Mouse (Mus musculus) spleen, adult 18-20 months (tissue): ENCODE data around the gene Gadl1.

Experiments used
- DNase-seq, 2 experiments: peaks; one replicate each; pipeline ENCODE4 v3.0.0; 2022; ENCODE audit warnings: mixed read lengths in 2 of 2

The Gadl1 gene

DNA sequence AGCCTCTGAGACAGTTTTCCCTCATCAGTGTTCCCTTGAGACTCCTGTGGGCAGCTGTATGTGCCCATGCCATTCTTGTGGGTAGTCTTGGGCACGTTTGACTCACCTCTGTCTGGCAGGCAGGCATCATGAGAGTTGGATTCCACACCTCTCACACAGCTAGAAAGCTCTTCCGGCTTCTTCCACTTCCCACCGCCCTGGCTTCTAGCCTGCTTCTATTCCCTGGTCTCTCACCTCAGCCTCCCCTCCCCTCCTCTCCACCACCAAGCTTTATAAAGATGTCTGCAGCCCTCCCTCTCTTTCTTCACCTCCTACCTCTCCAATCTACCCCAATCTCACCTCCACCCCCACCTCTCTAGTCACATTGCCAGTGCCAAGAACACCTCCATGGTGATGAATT, 30.2 kb downstream of the Gadl1 start:
- no peak for DNase-seq

DNA sequence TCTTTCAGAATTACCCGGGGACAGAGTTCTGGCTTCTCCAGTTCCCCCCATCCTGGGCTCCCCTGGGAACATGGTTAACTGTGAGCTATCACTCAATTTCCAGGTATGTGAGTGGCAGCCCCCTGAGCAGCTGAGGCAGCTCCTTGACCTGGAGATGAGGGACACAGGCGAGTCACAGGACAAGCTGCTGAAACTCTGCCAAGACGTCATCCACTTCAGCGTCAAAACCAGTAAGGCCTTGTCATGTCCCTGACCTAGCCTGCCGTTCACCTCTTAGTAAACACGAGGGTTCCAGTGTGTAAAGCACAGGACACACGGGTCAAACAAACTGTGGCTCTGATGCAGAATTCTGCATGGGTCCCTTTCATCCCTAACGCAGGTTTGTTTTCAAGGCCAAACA, 31.9 kb downstream of the Gadl1 start:
- DNase-seq = no peak

DNA sequence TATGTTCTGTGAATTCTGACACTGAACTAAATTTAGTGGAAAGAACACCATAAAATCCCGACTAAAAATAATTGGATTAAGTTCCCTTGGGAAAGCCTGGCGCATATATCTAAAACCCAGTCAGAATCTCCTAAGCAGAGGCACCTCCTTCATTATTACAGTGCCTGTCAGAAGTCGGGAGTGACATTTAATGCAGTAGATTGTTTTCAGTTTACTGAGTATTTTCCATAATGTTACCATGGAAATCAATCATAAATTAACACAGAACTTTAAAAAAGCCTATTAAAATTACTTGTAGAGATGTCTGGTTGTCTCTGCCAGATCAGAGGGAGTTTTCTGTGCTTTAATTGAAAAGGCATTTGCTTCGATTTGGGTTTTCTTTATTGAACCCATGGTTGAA, 33.2 kb downstream of the Gadl1 start:
- DNase-seq = no peak

DNA sequence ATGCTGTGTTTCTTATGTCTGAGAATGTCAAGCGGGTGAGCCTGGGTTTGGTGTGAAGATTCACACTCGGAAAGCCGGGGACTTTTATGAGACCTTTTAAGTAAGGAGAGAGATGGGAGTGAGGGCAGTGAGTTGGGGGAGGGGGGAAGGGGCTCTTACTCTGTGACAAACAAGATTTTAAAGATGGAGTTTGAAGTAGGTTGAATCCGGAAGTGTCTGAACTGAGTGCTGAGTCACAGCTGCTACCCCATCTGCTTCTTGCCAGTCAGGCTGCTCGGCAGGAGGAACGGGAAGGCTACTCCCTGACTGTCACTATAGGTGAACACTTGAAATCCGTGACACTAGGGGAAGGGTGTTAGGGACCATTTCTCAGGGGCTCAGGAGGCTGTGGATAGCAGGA, 33.7 kb downstream of the Gadl1 start:
- DNase-seq = no peak

DNA sequence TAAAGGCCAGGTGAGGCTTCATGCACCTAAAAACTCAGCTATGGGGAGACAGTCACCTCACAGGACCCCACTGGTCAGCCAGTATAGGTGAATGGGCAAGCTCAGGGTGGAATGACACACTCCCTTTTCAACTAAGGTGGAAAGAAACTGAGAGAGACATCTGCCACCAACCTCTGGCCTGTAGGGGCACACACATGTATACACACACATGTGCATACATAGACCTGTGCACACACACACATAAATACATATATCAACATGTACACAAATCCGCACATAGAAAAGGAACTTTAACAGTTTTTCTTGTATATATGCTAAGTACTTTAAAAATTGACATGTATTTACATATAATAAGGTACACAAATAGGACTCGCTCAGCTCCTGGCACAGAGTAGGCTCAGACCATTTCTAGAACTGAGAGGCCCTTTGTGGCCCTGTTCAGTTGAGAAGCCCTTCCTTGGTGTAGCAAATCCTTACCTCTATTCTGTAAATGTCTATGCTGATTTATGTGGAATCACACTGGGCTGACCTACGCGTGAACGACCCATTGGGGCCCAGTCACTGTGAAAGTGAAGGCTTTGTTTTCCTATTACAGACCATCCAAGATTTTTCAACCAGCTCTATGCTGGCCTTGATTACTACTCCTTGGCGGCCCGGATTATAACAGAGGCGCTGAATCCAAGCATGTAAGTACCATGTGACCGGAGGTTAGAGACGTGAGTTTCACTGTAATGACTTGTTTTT, 34.5 kb downstream of the Gadl1 start:
- no peak for DNase-seq

DNA sequence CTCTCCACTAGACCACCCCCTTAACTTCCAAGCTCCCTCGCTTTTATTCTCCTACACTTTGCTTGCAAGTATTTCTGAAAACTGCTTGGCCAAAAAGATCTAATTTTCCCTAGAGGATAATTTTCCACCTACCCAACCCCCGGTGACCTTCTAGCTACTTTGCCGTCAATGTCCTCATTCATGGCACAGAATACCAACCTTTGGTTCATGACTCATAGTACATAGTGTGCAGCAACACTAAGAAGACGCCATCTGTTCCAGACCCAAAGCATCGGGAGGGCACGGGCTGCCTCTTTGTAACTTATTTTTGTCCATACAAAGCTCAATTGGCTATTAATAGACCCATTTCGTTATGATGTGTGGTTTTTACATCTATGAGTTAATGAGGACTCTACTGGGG, 55.8 kb downstream of the Gadl1 start:
- no peak for DNase-seq

DNA sequence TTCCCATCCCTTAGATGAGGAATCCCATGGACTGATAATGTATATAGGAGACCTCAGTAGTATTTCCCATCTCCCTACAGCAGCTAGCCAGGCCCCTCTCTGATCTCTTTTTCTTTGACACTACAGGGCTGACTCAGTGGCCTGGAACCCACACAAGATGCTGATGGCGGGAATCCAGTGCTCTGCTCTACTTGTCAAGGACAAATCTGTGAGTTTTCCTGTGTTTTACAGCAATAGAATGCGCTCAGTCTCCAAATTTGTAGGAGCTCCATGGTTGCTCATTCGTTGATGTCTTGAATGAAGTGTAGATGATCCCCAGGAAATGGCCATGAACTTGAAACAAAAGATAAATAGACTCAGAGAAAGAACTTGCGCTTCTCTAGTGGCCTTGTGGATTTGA, 56.9 kb downstream of the Gadl1 start:
- DNase-seq = no peak

DNA sequence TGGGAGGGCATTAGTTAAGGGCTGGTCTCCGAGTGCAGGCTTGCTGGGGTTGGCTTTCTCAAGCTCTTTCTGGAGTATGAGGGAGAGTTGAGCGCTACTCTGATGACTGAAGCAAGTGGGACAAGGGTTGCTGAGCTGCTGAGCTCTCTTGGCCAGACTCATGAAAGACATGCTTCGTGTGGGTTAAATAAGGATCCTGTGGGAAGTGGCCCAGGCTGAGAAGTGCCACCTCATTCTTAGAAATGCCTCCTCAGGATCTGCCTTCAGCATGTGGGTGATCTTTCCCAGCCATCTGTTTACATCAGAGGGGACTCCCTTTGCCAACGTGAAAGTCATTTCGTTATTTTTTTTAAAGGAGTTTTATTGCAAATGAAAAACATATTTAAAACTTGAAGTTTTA, 57.5 kb downstream of the Gadl1 start:
- no peak for DNase-seq

DNA sequence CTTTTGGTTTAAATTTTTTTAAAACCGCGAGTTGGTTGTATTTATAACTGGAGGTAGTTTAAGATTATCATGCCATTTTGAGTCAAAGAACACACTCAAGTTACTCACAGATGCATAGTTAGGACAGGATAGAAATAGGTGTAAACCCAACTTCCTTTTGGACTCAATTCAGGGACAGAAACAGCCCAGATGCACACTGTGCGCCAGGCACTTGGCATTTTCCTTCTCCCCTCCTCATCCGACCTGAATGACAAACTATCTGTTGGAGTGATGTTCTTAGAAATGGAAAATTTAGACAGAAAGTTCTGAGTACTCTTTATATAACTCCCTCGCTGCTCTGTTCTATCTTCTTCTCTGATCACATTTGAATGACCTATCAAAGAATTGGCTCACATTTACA, 58.4 kb downstream of the Gadl1 start:
- no peak for DNase-seq

DNA sequence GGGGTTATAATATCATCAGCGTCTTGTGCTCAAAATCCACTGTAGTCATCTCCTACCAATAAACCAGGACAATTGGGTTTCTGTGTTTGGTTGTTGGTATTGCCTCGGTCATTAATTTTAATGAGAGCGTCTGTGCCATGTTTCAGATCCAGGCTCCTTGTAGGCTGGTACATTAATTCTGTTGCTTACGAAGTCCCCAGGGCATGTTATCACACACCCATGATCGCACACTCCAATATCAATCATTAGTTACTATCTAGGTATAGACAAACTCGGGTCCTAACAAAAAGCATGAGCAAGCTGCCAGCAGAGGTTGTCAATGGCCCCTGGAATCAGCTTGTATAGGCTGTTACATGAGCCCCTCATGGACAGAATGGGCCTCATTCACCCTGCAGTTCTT, 67.6 kb downstream of the Gadl1 start:
- no peak for DNase-seq

DNA sequence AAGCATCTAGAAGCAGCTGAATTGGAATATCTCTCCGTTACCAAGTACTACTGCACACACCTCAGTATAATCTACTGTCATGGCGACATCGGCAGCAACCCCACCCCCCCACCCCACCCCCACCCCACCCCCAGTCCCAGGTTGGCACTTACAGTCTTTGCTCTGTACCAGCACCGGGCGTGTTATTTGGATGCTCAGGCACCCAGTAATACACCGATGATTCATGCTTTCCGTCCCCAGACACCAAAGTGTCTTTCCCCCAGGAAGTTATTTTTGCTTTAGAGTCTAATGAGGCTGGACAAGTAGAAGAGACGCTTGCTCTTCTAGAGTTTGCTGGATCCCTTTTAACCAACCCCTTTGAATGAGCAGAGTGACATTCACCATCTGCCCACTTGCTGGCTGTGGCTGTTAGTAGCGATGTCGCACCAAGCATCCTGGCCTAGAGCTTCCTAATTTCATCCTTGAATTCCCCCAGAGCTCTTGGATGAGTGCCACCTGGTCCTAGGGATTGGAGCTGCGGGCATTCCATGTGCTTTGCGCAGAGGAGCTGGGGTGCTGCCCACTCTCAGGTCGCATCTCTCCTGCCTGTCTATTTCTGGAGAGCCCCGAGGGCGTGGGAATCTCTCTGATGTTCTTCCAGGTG, 68.5 kb downstream of the Gadl1 start:
- no peak for DNase-seq

DNA sequence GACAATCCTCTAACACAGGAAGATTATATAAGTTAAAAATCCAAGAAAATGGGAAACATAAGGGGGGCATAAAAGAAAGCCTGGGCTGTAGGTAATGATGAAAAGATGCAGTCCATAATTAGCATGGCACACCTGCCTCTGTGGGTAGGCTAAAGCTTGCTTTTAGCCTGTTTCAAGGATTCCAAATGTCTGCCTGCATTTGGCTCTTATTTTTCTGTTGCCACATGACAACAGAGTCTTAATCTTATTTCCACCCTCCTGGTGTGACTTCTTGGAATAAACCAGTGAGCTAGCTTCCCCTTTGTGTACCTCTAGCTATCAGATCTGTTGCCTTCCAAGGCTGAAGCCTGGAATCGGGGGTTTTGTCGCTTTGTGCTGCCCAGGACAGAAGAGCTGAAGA, 69.2 kb downstream of the Gadl1 start:
- no peak for DNase-seq

DNA sequence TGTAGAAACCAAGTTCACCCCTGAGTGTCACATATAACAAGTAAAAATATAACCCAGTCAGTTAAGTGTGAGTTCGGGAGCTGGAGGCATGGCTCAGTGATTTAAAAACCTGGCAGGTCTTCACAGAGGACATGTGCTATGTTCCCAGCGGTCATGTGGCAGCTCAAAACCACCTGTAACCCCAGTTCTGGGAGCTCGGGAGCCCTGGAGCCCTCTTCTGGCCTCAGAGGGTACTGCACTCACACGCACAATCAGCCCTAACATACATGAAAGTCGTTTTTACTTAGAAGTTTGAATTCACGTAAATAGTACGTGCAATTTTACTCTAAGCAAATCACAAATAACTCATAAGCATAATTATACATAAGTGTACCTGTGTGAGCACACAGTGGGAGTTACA, 81.4 kb downstream of the Gadl1 start:
- no peak for DNase-seq

DNA sequence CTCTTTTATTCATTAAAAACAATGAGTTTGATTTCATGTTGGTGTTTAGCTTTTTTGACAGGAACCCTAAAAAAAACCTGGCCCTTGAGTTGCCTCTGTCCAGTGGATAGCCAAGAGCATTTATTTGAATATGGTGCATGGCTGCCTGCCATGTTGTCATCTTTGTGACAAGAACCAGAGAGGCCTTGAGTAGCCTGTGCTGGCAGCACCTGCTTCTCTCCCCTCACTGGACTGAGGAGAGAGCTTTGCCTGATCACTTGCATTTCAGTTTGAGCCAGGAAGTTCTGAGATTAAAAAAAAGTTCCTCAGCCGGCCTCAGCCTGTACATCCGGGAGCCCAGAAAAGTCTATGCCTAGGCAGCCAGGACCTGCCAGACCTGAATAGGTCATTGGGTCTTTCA, 85.5 kb downstream of the Gadl1 start:
- no peak for DNase-seq

DNA sequence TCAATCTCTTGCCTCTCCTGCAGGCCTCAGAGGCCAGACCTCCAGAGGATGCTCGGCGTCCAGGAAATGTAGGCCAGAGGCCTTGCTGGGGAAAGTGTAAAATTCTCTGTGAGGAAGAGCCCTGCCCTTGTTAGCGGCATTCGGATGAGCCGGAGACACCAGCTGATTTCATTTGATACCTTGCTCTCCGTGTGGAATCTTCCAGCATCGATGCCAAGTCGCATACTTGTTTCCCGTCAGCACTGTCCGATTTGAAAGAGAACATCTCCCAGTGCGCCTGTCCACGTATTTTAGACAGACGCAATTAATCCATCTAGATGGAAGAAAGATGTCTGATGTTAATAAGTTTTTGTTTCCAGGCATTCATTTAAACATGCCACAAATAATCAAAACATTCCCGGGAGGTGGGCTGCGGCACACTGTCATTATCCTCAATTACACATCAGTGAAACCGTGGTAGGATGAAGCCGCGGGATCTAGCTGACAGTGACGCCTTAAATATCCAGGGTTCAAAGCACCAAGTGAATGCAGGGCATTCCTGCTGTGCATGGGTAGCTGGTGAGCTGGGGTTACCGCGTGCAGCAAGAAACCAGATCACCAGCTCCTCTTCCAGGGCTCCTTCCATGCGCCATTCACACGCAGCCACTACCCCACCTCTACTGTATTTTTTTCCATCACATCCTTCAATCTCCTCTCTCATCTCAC, 86.8 kb downstream of the Gadl1 start:
- no peak for DNase-seq

DNA sequence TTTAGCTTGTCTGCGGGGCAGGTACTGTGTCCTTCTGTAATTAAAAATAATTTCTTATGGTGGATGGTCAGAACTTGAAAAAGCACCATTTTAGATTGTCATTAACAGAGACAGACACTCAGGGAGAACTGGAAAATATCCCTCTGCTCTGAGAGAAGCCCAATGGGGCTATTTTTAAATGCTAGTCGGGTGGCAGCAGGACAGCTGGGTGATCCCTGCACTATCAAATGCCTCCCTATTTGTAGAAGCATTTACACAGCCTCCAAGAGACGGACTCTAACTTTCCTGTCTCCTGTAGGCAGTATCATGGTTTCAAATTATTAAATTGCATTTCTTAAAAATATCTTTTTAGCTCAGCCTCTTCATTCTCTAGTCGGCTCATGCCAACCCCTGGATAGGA, 89.1 kb downstream of the Gadl1 start:
- DNase-seq = no peak

DNA sequence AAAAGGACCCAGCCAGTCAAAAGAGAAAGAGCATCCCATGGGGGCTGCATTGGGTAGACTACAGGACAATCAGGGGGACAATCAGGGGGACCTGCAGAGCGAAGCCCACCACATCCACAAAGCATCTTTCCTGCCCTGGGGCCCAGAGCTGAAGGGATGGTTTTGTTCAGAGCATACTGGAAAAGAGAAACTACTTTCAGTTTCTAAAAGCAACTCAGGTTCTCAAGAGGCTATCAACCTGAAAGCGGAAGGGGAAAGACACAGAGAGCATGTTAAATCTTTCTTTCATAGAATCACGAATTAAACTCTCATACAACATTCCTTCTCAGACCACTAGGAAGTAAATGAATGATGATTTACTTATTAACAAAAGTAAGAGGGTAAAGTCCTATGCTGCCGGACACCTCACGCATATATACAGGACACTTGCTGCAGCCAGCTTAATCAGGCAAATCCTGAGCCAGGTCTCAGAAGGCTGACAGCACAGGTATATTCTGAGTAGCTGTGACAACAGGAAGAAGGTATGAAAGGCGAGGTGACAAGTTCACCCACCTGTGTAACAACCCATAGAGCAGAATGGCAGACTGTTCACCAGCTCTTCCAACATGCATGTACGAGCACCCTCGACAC, 90.2 kb downstream of the Gadl1 start:
- peak in 1 of 2 experiments; percentile 3 for DNase-seq

DNA sequence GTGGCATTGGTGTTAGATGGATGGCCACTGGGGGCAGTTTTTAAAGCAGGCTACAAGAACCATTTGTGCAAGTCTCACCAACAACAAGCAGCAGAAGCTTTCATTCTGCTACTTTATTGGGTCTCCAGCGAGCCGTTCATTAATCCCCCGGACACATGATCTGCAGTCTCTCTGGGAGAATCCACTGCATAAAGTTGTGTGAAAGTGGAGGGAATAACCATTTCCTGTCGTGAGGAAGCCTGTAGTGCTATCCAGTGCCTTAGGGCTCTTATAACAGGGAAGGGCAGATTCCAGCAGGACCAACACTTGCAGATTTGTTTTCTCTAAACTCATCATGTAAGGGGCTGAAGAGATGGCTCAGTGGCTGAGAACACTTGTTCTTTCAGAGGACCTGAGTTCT, 104.7 kb downstream of the Gadl1 start:
- DNase-seq = no peak

DNA sequence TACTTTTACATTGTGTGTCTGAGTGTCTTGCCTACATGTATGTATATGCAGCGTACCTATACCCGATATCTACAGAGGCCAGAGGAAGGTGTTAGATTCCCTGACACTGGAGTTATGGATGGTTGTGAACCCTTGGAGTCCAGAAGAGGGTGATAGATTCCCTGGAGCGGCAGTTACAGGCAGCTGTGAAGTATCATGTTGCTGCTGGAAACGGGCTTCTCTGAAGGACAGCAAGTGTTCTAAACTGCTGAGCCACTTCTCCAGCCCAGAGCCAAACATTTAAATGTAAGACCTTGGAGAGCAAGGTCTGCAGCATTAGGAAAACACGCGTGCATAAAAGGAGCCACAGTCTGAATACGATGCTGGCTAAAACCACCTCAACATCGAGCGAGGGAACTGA, 107.0 kb downstream of the Gadl1 start:
- no peak for DNase-seq

DNA sequence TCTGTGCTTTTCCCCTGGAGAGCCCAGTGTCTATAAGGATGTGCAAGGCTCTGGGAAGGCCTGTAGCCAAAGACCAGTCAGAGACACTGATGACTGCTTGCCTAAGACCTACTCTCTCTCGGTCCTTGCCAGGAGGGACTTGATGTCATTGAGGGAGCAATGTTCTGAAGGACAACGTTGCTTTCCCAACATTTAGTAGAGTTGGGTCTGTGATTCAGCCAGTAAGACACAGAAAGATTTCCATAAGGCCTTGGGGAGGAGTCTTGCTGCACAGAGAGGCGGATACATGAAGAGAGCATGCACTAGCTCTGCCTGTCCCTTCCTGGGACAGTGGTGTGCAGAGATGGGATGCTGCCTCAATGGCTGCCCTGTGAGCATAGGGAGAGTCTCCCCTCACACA, 107.8 kb downstream of the Gadl1 start:
- DNase-seq = no peak

DNA sequence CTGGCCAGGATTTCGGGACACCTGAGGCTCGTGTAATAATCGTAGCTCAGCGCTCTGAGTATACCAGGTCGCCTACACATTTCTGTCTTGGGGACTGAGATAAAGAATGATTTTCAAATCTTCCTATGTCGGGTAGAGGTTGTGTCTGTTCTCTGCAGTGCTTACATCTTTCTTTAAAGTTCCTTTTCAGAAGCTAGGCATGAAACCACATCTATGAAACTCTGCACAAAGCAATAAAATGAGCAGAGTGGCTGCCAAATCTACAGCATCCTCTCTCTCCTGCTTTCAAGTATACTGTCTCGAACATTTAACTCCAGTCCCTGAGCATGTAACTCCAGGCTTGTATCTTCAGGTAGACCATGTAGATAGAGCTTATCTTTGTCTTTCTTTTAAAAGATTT, 109.3 kb downstream of the Gadl1 start:
- no peak for DNase-seq

DNA sequence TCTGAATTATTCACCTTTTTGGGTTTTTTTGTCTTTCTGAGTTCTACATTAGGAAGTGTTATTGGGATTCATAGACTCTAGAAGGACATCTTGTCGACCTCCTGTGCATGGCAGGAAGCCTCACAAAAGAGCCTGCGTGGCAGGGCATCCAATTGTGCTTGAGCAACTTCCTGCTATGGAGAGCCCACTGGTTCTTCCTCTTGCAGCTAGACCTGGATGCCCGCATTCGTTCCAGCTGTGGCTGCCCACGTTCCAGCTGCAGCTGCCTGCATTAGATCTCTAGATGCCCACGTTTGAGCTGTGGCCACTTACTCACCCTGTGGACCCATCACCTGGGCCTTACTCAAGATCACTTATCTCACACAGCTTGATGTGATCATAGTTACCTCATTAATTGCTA, 116.1 kb downstream of the Gadl1 start:
- DNase-seq = no peak

DNA sequence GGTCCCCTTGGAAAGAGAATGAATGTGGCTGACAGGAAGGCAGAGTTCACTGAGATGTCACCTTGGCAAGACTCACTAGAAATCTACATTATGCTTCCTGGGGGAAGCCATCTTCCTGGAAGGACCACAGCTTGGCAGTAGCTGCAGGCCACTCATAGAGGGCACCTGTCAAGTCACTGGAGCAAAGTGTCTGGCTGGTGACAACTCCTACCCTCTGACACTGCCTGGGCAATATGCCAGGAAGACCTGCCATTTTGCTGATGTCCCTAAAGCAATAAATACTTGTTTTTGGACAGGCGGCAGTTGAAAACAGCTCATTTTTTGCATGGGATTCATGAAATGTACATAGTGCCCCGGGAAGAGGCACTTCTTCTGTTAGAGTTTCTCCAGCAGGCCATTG, 119.8 kb downstream of the Gadl1 start:
- no peak for DNase-seq

DNA sequence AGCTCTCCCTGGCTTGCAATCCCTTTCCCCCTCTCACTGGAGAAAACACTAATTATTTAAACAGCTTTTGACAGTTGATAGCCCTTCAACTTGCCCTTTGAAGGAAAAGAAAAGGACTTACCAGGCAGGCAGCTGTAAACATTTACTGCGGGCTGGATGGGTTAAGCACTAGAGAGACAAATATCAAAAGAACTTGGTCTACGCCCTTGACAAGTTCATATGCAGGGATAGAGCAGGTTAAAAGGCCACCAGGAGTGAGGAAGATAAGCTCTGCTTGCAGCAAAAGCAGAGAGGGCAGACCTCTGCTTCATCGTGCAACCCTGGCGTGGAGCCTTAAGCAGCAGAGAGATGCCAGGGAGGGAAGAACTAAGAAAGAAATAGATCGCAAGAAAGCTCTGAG, 123.5 kb downstream of the Gadl1 start:
- DNase-seq = no peak
